In genomic region chr1:161071272-161071620, GRCm38 (mm10) we compare ENCODE assay signal across 8 mouse cellular contexts. TPM values are rescaled to one million over a fixed set of nuclear protein-coding genes. Genes with fewer than 3 reads are reported as not detected.
DNase-seq lines count a peak whose midpoint lies in the region; ATAC-seq and TF ChIP-seq lines count a peak whose summit lies in the region.

No protein-coding gene starts in this region.

- H3K9me3 ChIP-seq in forebrain, embryonic 14.5 days (replicated peaks; ENCODE audit: control insufficient read depth, low read length) = no peaks in the 10 kb centered on the region
- H3K9me3 ChIP-seq in liver, embryonic 16.5 days (replicated peaks; ENCODE audit: control insufficient read depth, low read length) = no peaks in the 10 kb centered on the region

- DNase-seq in cerebellum, adult 2 months = no peak
- DNase-seq in cerebellum, postnatal 25 days = no peak
- DNase-seq in CD4-positive, CD25-positive, alpha-beta regulatory T cell, adult 2 months (ENCODE audit: low read depth, low spot score) = peak; percentile 61
- no peak for DNase-seq in forebrain, embryonic 14.5 days (ENCODE audit: low spot score)
- DNase-seq in cerebellum, adult 18-20 months = no peak
- no peak for DNase-seq in thymus, postnatal 25 days
- DNase-seq in thymus, postnatal 0 days (ENCODE audit: low spot score) = no peak

- peak overlapping the region; percentile 74 for H3K9ac ChIP-seq in forebrain, embryonic 14.5 days (ENCODE audit: low read length)
- peak overlapping the region; percentile 95 for H3K9ac ChIP-seq in liver, embryonic 16.5 days (ENCODE audit: low read depth, low read length)

- no peak overlapping the region for H3K27ac ChIP-seq in cerebellum, adult 2 months (ENCODE audit: insufficient read depth, low read length)
- no peak overlapping the region for H3K27ac ChIP-seq in forebrain, embryonic 14.5 days (ENCODE audit: low read depth, low read length)
- peak overlapping the region; percentile 88 for H3K27ac ChIP-seq in liver, embryonic 16.5 days (ENCODE audit: low read length)

- no peak for ATAC-seq in forebrain, embryonic 14.5 days
- ATAC-seq in liver, embryonic 16.5 days (ENCODE audit: low read depth) = no peak

- H3K4me2 ChIP-seq in forebrain, embryonic 14.5 days (ENCODE audit: low read length) = peak overlapping the region; percentile 63
- peak overlapping the region; percentile 74 for H3K4me2 ChIP-seq in liver, embryonic 16.5 days (ENCODE audit: low read depth, low read length)

- H3K36me3 ChIP-seq in forebrain, embryonic 14.5 days (ENCODE audit: control insufficient read depth, insufficient read depth, low read length) = peaks cover 2% of the 10 kb centered on the region; the same call in 1 of the 2 replicates
- peaks cover 11% of the 10 kb centered on the region for H3K36me3 ChIP-seq in liver, embryonic 16.5 days (ENCODE audit: control insufficient read depth, insufficient read depth)

- TF ChIP-seq POLR2A in cerebellum, adult 2 months (IDR thresholded peaks at IDR 0.05; ENCODE audit: borderline replicate concordance, insufficient read depth, low read length) = no peak

- no peak for TF ChIP-seq CTCF in cerebellum, adult 2 months (IDR thresholded peaks at IDR 0.05; ENCODE audit: borderline replicate concordance, insufficient read depth, low read depth, low read length)

- H3K27me3 ChIP-seq in cerebellum, adult 2 months (ENCODE audit: control insufficient read depth, insufficient read depth, low read length) = no peaks in the 10 kb centered on the region
- H3K27me3 ChIP-seq in forebrain, embryonic 14.5 days (replicated peaks; ENCODE audit: control insufficient read depth, insufficient read depth, low read length) = no peaks in the 10 kb centered on the region
- no peaks in the 10 kb centered on the region for H3K27me3 ChIP-seq in liver, embryonic 16.5 days (ENCODE audit: control insufficient read depth, insufficient read depth, low read depth, low read length)

- under 1% methylated on average over 12 of the region's 12 CpGs for WGBS in cerebellum, adult 2 months
- under 1% methylated on average over 12 of the region's 12 CpGs for whole genome bisulfite sequencing in forebrain, embryonic 14.5 days
- WGBS in liver, embryonic 16.5 days (ENCODE audit: insufficient replicate concordance) = under 1% methylated on average over 12 of the region's 12 CpGs

- peak overlapping the region; percentile 96 for H3K4me3 ChIP-seq in cerebellum, adult 2 months (replicated peaks; ENCODE audit: insufficient read depth, low read depth, low read length)
- H3K4me3 ChIP-seq in forebrain, embryonic 14.5 days (ENCODE audit: low read depth, low read length) = peak overlapping the region; percentile 54
- peak overlapping the region; percentile 94 for H3K4me3 ChIP-seq in liver, embryonic 16.5 days (ENCODE audit: low read depth, low read length)

- peaks cover 3% of the 10 kb centered on the region for H3K4me1 ChIP-seq in cerebellum, adult 2 months (ENCODE audit: control insufficient read depth, insufficient read depth, low read length)
- H3K4me1 ChIP-seq in forebrain, embryonic 14.5 days (ENCODE audit: control insufficient read depth, insufficient read depth, low read length) = peaks cover 26% of the 10 kb centered on the region
- H3K4me1 ChIP-seq in liver, embryonic 16.5 days (ENCODE audit: control insufficient read depth, low read depth, low read length) = peaks cover 34% of the 10 kb centered on the region

RNA-seq across cellular contexts. Expression of gene Cenpl, which starts 0.7 kb away (rescaled TPM):
- polyA plus RNA-seq in cerebellum, adult 2 months (2012; rRNA removed) = 1.6 and 1.9 TPM in 2 replicates
- 22.7 and 27.5 TPM in 2 replicates for polyA plus RNA-seq in forebrain, embryonic 14.5 days (2014; fragmentation: Nextera tagmentation; extraction: Ambion mirVana)
- 37.1 and 38.6 TPM in 2 replicates for polyA plus RNA-seq in liver, embryonic 16.5 days (2015; fragmentation: Nextera tagmentation; extraction: Ambion mirVana)
- polyA plus RNA-seq in thymus, postnatal 0 days (2015; fragmentation: Nextera tagmentation; extraction: Ambion mirVana) = 51.9 and 57.7 TPM in 2 replicates

RNA-seq across cellular contexts. Expression of gene Dars2, which starts 0.8 kb away (rescaled TPM):
- polyA plus RNA-seq in cerebellum, adult 2 months (2012; rRNA removed) = 20.2 and 21.2 TPM in 2 replicates
- 38.4 and 41.3 TPM in 2 replicates for polyA plus RNA-seq in forebrain, embryonic 14.5 days (2014; fragmentation: Nextera tagmentation; extraction: Ambion mirVana)
- polyA plus RNA-seq in liver, embryonic 16.5 days (2015; fragmentation: Nextera tagmentation; extraction: Ambion mirVana) = 25.6 and 26.5 TPM in 2 replicates
- 27.0 and 29.2 TPM in 2 replicates for polyA plus RNA-seq in thymus, postnatal 0 days (2015; fragmentation: Nextera tagmentation; extraction: Ambion mirVana)

RNA-seq across cellular contexts. Expression of gene Zbtb37, which starts 36.6 kb away (rescaled TPM):
- 5.0 and 5.5 TPM in 2 replicates for polyA plus RNA-seq in cerebellum, adult 2 months (2012; rRNA removed)
- 10.5 and 17.8 TPM in 2 replicates for polyA plus RNA-seq in forebrain, embryonic 14.5 days (2014; fragmentation: Nextera tagmentation; extraction: Ambion mirVana)
- 1.8 and 1.9 TPM in 2 replicates for polyA plus RNA-seq in liver, embryonic 16.5 days (2015; fragmentation: Nextera tagmentation; extraction: Ambion mirVana)
- 4.1 and 5.2 TPM in 2 replicates for polyA plus RNA-seq in thymus, postnatal 0 days (2015; fragmentation: Nextera tagmentation; extraction: Ambion mirVana)
